ENCODE assay signal across 15 mouse cellular contexts in genomic region chr2:10395143-10395542, GRCm38 (mm10). TPM values are rescaled to one million over a fixed set of nuclear protein-coding genes. Genes with fewer than 3 reads are reported as not detected.
A peak's percentile ranks its signal among the peaks of the same experiment; 100 is the strongest.
DNase-seq lines count a peak whose midpoint lies in the region.
"Had no signal": no experiment of that assay in that cellular context is flagged by ENCODE, and none has a peak within 500 bp of the region (broad histone marks: within the 10 kb centered on the region; RNA-seq: fewer than 3 reads in every experiment).

No protein-coding gene starts in this region.

- peak; percentile 37 to 65 for DNase-seq in left cerebral cortex, adult 18-20 months (ENCODE audit: low spot score in 2 of 2)
- no peak for DNase-seq in left cerebral cortex, postnatal 4 days
- peak; percentile 25 to 27 for DNase-seq in frontal cortex, postnatal 14 days (ENCODE audit: low spot score in 2 of 2)
- peak; percentile 61 to 64 for DNase-seq in left cerebral cortex, postnatal 36 days (ENCODE audit: low spot score in 2 of 2)
- DNase-seq in telencephalon, adult 2 months (ENCODE audit: low read depth, low spot score): peak; percentile 56
- no peak for DNase-seq in kidney, postnatal 14 days
- DNase-seq in kidney, postnatal 36 days: no peak
- DNase-seq: adrenal gland, postnatal 10 days; cerebellum, adult 9-11 months; kidney, adult 8-10 months; kidney, postnatal 10 days; lung, adult 18-20 months; lung, postnatal 10 days; thymus, postnatal 4 days had no signal

- intact Hi-C loops in left cerebral cortex, postnatal 4 days (cut with DNase I): no loop called here
- intact Hi-C loops in left cerebral cortex, postnatal 36 days (cut with DNase I): no loop called here

RNA-seq across cellular contexts. Expression of gene Sfmbt2, which starts 24.8 kb away (rescaled TPM):
- 1 to 10 TPM; 2.2 to 2.3 TPM for total RNA-seq in left cerebral cortex, adult 18-20 months (2021)
- 1 to 10 TPM; 5.2 to 5.4 TPM for total RNA-seq in left cerebral cortex, postnatal 4 days (2021)
- total RNA-seq in left cerebral cortex, postnatal 36 days (2021): 1 to 10 TPM; 3.7 to 4.6 TPM
- total RNA-seq: monocyte, adult 5-6 weeks had no signal

Comparison
In these comparisons a context has a peak if more than half of its experiments do, and no peak if none do; other contexts are left out.
1. DNase-seq: peak in left cerebral cortex, adult 18-20 months (2 of 2), frontal cortex, postnatal 14 days (2 of 2), left cerebral cortex, postnatal 36 days (2 of 2) and telencephalon, adult 2 months (single experiment); none in left cerebral cortex, postnatal 4 days (single experiment), kidney, postnatal 14 days (single experiment) and kidney, postnatal 36 days (0 of 2).